Mouse (Mus musculus): ENCODE results near the gene Maff.

DNA sequence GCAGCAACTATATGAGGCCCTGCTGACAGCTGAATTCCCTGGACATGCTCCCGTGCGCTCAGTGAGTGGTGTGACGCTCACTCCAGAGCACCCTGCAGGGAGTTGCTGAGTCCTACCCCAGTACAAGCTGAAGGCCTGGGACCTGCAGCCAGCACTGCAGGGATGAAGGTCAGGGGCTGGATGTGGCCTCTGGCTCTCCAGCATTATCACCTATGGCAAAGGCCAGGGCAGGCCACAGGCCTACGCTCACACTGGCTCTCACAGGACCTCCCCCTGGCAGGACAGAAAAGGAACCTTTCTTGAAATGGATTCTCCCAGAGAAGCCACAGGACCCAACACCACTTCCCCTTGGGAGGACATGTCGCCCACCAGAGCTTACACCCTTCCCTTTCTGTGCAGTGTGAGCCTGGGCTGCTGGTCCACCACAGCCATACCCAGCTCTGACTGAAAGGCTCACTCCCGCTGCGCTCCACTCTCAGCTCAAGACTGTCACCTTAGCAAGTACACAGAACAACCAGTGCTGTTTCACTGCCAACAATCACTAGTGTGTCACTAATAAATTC, 23.9 kb downstream of the Maff start:
- TF ChIP-seq CTCF (IDR thresholded peaks at IDR 0.05; ENCODE audit: low read depth, low read length) (no peak), POLR2A (IDR thresholded peaks at IDR 0.05; ENCODE audit: borderline replicate concordance, low read depth, low read length) (no peak)
